Mouse (Mus musculus) kidney, embryonic 14.5 days (tissue): ENCODE results near the gene Palb2. TPM values are rescaled to one million over a fixed set of nuclear protein-coding genes. Genes with fewer than 3 reads are reported as not detected.
A peak's percentile ranks its signal among the peaks of the same experiment; 100 is the strongest.

Experiments
- ATAC-seq: fragments of 200-750 bp; cut with Nextera tagmentation; 2 replicates; pipeline ENCODE4 v1.8.0; 2017; ENCODE audit warnings: moderate number of reproducible peaks, mild to moderate bottlenecking, moderate TSS enrichment, moderate library complexity; ENCODE audit not compliant: low FRiP score, low TSS enrichment
- H3K27ac ChIP-seq: fragments of 300-500 bp; sonication (generic); 2 replicates; pipeline ENCODE4 v1.5.1; 2014; ENCODE audit warnings: low read depth, mild to moderate bottlenecking, low read length, moderate library complexity, mixed read lengths
- H3K27me3 ChIP-seq: fragments of 300-500 bp; sonication (generic); 2 replicates; pipeline ENCODE4 v1.6.1; 2014; ENCODE audit warnings: mild to moderate bottlenecking, low read length; ENCODE audit not compliant: control insufficient read depth, insufficient read depth
- H3K36me3 ChIP-seq: fragments of 300-500 bp; sonication (generic); 2 replicates; pipeline ENCODE4 v1.6.1; 2014; ENCODE audit warnings: low read length, mixed read lengths; ENCODE audit not compliant: control insufficient read depth, insufficient read depth
- H3K4me1 ChIP-seq: fragments of 300-500 bp; sonication (generic); 2 replicates; pipeline ENCODE4 v1.6.1; 2014; ENCODE audit warnings: low read length, mixed read lengths; ENCODE audit not compliant: control insufficient read depth, insufficient read depth
- H3K4me2 ChIP-seq: fragments of 300-500 bp; sonication (generic); replicated peaks from 2 replicates; pipeline ENCODE4 v1.6.1; 2014; ENCODE audit warnings: low read depth, mild to moderate bottlenecking, low read length
- H3K4me3 ChIP-seq: fragments of 300-500 bp; sonication (generic); 2 replicates; pipeline ENCODE4 v1.5.1; 2014; ENCODE audit warnings: mild to moderate bottlenecking, low read length
- H3K9ac ChIP-seq: fragments of 300-500 bp; sonication (generic); 2 replicates; pipeline ENCODE4 v1.6.1; 2014; ENCODE audit warnings: low read depth, mild to moderate bottlenecking, low read length, moderate library complexity
- H3K9me3 ChIP-seq: fragments of 300-500 bp; sonication (generic); 2 replicates; pipeline ENCODE4 v1.6.1; 2016; ENCODE audit warnings: low read length; ENCODE audit not compliant: control insufficient read depth
- WGBS: fragments of 180-500 bp; shearing (Covaris S2); extraction: QIAGEN DNeasy Blood & Tissue Kit; methylation state at CpG from one replicate; pipeline ENCODE4 v1.1.7; 2014; 5-methylcytosine and 5-hydroxymethylcytosine counted together
- polyA plus RNA-seq: library from polyadenylated mRNA; unstranded; fragments of >200 nt; fragmentation: Nextera tagmentation; extraction: Ambion mirVana; gene quantifications from 2 replicates; pipeline ENCODE4 v1.2.1, GENCODE M21; 2014

The Palb2 gene
- polyA plus RNA-seq, 1 experiment from 2014 or later: 23.0 TPM

DNA sequence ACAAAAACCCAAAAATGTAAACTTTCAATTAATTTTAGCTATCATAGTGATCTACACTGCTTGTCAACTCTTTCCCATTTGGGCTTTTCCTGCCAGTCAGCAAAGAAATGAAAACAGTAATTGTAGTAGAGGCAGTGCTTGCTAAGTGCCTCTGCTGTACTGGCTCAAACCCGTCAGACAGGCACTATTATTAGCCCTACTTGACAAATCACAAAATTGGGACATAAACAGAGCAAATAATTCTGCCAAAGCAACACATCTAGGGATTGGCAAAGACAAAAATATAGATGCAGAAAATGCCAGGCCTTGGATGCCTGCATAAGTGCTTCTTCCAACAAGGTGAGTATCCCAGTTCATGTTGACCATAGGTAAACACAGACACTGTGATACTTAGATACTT, 67.1 kb downstream of the Palb2 start:
- no peak overlapping the region for H3K9ac ChIP-seq
- no peak for ATAC-seq
- H3K9me3 ChIP-seq: no peaks in the 10 kb centered on the region
- 73% methylated on average over 1 of the region's 1 CpGs for WGBS
- H3K4me1 ChIP-seq: peaks cover 21% of the 10 kb centered on the region
- H3K36me3 ChIP-seq: peaks cover 30% of the 10 kb centered on the region
- H3K27ac ChIP-seq: no peak overlapping the region
- peak overlapping the region; percentile 100; the same call in 1 of the 2 replicates for H3K4me3 ChIP-seq
- H3K4me2 ChIP-seq: peak overlapping the region; percentile 76
- H3K27me3 ChIP-seq: no peaks in the 10 kb centered on the region

Other genes with a start within 250 kb of the Palb2 start
- gene Cog7, start 151.3 kb downstream of the Palb2 start, polyA plus RNA-seq: 15.6 and 28.3 TPM in 2 replicates
- 55.9 and 56.1 TPM in 2 replicates for gene Gga2, start 111.8 kb downstream of the Palb2 start, polyA plus RNA-seq
- 60.0 and 101 TPM in 2 replicates for gene Ubfd1, start 65.8 kb downstream of the Palb2 start, polyA plus RNA-seq
- 13.4 and 19.6 TPM in 2 replicates for gene Ears2, start 65.7 kb downstream of the Palb2 start, polyA plus RNA-seq
- gene Ndufab1, start 31.1 kb downstream of the Palb2 start, polyA plus RNA-seq: 713 and 832 TPM in 2 replicates
- gene Dctn5, start 56 bp upstream of the Palb2 start, polyA plus RNA-seq: 107 and 113 TPM in 2 replicates
- gene Plk1, start 26.5 kb upstream of the Palb2 start, polyA plus RNA-seq: 114 and 133 TPM in 2 replicates
- not detected in 2 replicates for gene Ern2, start 53.2 kb upstream of the Palb2 start, polyA plus RNA-seq
- gene Chp2, start 86.5 kb upstream of the Palb2 start, polyA plus RNA-seq: 0.17 and 0.38 TPM in 2 replicates
- 3.5 and 4.1 TPM in 2 replicates for gene Prkcb, start 155.8 kb upstream of the Palb2 start, polyA plus RNA-seq